Mouse (Mus musculus) hindbrain, embryonic 16.5 days (tissue): Measurements from ENCODE around the gene Mmp15. TPM values are rescaled to one million over a fixed set of nuclear protein-coding genes. Genes with fewer than 3 reads are reported as not detected.

Experiments
- ATAC-seq: fragments of 200-750 bp; cut with Nextera tagmentation; 2 replicates; pipeline ENCODE4 v1.8.0; 2017; ENCODE audit warnings: moderate TSS enrichment, moderate library complexity
- H3K27ac ChIP-seq: fragments of 300-500 bp; sonication (generic); 2 replicates; pipeline ENCODE4 v1.5.1; 2014; ENCODE audit warnings: low read depth, mild to moderate bottlenecking, control low read depth, low read length, moderate library complexity
- H3K27me3 ChIP-seq: fragments of 300-500 bp; sonication (generic); replicated peaks from 2 replicates; pipeline ENCODE4 v1.6.1; 2014; ENCODE audit warnings: low read length; ENCODE audit not compliant: control insufficient read depth, insufficient read depth
- H3K36me3 ChIP-seq: fragments of 300-500 bp; sonication (generic); 2 replicates; pipeline ENCODE4 v1.6.1; 2014; ENCODE audit warnings: mild to moderate bottlenecking, low read length, moderate library complexity, mixed read lengths; ENCODE audit not compliant: control insufficient read depth, insufficient read depth
- H3K4me1 ChIP-seq: fragments of 300-500 bp; sonication (generic); 2 replicates; pipeline ENCODE4 v1.6.1; 2014; ENCODE audit warnings: low read depth, low read length; ENCODE audit not compliant: control insufficient read depth, insufficient read depth
- H3K4me2 ChIP-seq: fragments of 300-500 bp; sonication (generic); 2 replicates; pipeline ENCODE4 v1.6.1; 2014; ENCODE audit warnings: mild to moderate bottlenecking, low read length, control low read depth, moderate library complexity
- H3K4me3 ChIP-seq: fragments of 300-500 bp; sonication (generic); 2 replicates; pipeline ENCODE4 v1.5.1; 2014; ENCODE audit warnings: mild to moderate bottlenecking, low read length, control low read depth, moderate library complexity
- H3K9ac ChIP-seq: fragments of 300-500 bp; sonication (generic); 2 replicates; pipeline ENCODE4 v1.6.1; 2014; ENCODE audit warnings: low read depth, mild to moderate bottlenecking, control low read depth, low read length, moderate library complexity
- H3K9me3 ChIP-seq: fragments of 300-500 bp; sonication (generic); 2 replicates; pipeline ENCODE4 v1.6.1; 2014; ENCODE audit warnings: mild to moderate bottlenecking, low read length, moderate library complexity; ENCODE audit not compliant: control insufficient read depth
- WGBS: fragments of 180-500 bp; shearing (Covaris S2); extraction: QIAGEN DNeasy Blood & Tissue Kit; methylation state at CpG from one replicate; pipeline ENCODE4 v1.1.7; 2014; 5-methylcytosine and 5-hydroxymethylcytosine counted together
- polyA plus RNA-seq: library from polyadenylated mRNA; unstranded; fragments of >200 nt; fragmentation: Nextera tagmentation; extraction: Ambion mirVana; gene quantifications from 2 replicates; pipeline ENCODE4 v1.2.1, GENCODE M21; 2015

The Mmp15 gene
- polyA plus RNA-seq, 1 experiment from 2014 or later, result 15.7 TPM

GRCm38 (mm10) chr8:95381595-95381994 is 29.5 kb downstream of the Mmp15 start:
- Histone ChIP-seq H3K27ac (no peak overlapping the region), H3K4me2 (no peak overlapping the region), H3K9ac (no peak overlapping the region), H3K9me3 (no peaks in the 10 kb centered on the region), H3K27me3 (no peaks in the 10 kb centered on the region), H3K4me1 (no peaks in the 10 kb centered on the region), H3K4me3 (no peak overlapping the region), H3K36me3 (no peaks in the 10 kb centered on the region)
- ATAC-seq, result no peak
- WGBS, result 78% methylated on average over 3 of the region's 3 CpGs

GRCm38 (mm10) chr8:95384501-95384900 is 32.4 kb downstream of the Mmp15 start:
- no peaks in the 10 kb centered on the region for H3K9me3 ChIP-seq
- no peaks in the 10 kb centered on the region for H3K4me1 ChIP-seq
- no peak overlapping the region for H3K27ac ChIP-seq
- no peaks in the 10 kb centered on the region for H3K27me3 ChIP-seq
- WGBS, result 89% methylated on average over 3 of the region's 3 CpGs
- H3K4me3 ChIP-seq, result no peak overlapping the region
- H3K4me2 ChIP-seq, result no peak overlapping the region
- ATAC-seq, result no peak
- no peak overlapping the region for H3K9ac ChIP-seq
- H3K36me3 ChIP-seq, result no peaks in the 10 kb centered on the region

GRCm38 (mm10) chr8:95386037-95386436 is 34.0 kb downstream of the Mmp15 start:
- H3K9me3 ChIP-seq, result no peaks in the 10 kb centered on the region
- WGBS, result 80% methylated on average over 5 of the region's 5 CpGs
- H3K4me2 ChIP-seq, result no peak overlapping the region
- no peaks in the 10 kb centered on the region for H3K4me1 ChIP-seq
- H3K27ac ChIP-seq, result no peak overlapping the region
- H3K27me3 ChIP-seq, result no peaks in the 10 kb centered on the region
- no peak overlapping the region for H3K9ac ChIP-seq
- ATAC-seq, result no peak
- H3K36me3 ChIP-seq, result no peaks in the 10 kb centered on the region
- no peak overlapping the region for H3K4me3 ChIP-seq

- Histone ChIP-seq H3K9ac (no peak overlapping the region), H3K4me1 (no peaks in the 10 kb centered on the region), H3K36me3 (no peaks in the 10 kb centered on the region), H3K27ac (no peak overlapping the region), H3K27me3 (no peaks in the 10 kb centered on the region), H3K9me3 (no peaks in the 10 kb centered on the region), H3K4me2 (no peak overlapping the region), H3K4me3 (no peak overlapping the region)
- 94% methylated on average over 10 of the region's 10 CpGs for WGBS
- no peak for ATAC-seq
These were observed 35.2 kb downstream of the Mmp15 start for GRCm38 (mm10) chr8:95387221-95387620.

- Histone ChIP-seq H3K27me3 (no peaks in the 10 kb centered on the region), H3K27ac (no peak overlapping the region), H3K4me2 (no peak overlapping the region), H3K9me3 (no peaks in the 10 kb centered on the region), H3K9ac (no peak overlapping the region), H3K36me3 (no peaks in the 10 kb centered on the region), H3K4me3 (no peak overlapping the region), H3K4me1 (no peaks in the 10 kb centered on the region)
- WGBS, result 76% methylated on average over 7 of the region's 7 CpGs
- ATAC-seq, result no peak
These were observed 35.9 kb downstream of the Mmp15 start for GRCm38 (mm10) chr8:95387936-95388335.

- no peak overlapping the region for H3K4me3 ChIP-seq
- no peaks in the 10 kb centered on the region for H3K36me3 ChIP-seq
- no peaks in the 10 kb centered on the region for H3K9me3 ChIP-seq
- H3K27ac ChIP-seq, result no peak overlapping the region
- no peaks in the 10 kb centered on the region for H3K4me1 ChIP-seq
- no peaks in the 10 kb centered on the region for H3K27me3 ChIP-seq
- no peak overlapping the region for H3K4me2 ChIP-seq
- no peak for ATAC-seq
- 65% methylated on average over 4 of the region's 4 CpGs for WGBS
- H3K9ac ChIP-seq, result no peak overlapping the region
These were observed 38.2 kb downstream of the Mmp15 start for GRCm38 (mm10) chr8:95390312-95390711.

- Histone ChIP-seq H3K36me3 (no peaks in the 10 kb centered on the region), H3K4me3 (no peak overlapping the region), H3K4me1 (no peaks in the 10 kb centered on the region), H3K27ac (no peak overlapping the region), H3K9ac (no peak overlapping the region), H3K9me3 (no peaks in the 10 kb centered on the region), H3K4me2 (no peak overlapping the region), H3K27me3 (no peaks in the 10 kb centered on the region)
- WGBS, result 80% methylated on average over 7 of the region's 7 CpGs
- no peak for ATAC-seq
These were observed 39.0 kb downstream of the Mmp15 start for GRCm38 (mm10) chr8:95391101-95391500.

- Histone ChIP-seq H3K4me2 (no peak overlapping the region), H3K27me3 (no peaks in the 10 kb centered on the region), H3K27ac (no peak overlapping the region), H3K4me3 (no peak overlapping the region), H3K9me3 (no peaks in the 10 kb centered on the region), H3K36me3 (no peaks in the 10 kb centered on the region), H3K9ac (no peak overlapping the region), H3K4me1 (no peaks in the 10 kb centered on the region)
- no peak for ATAC-seq
- WGBS, result 79% methylated on average over 5 of the region's 5 CpGs
These were observed 40.5 kb downstream of the Mmp15 start for GRCm38 (mm10) chr8:95392604-95393003.

GRCm38 (mm10) chr8:95395186-95395918 is 43.3 kb downstream of the Mmp15 start:
- ATAC-seq, result no peak
- WGBS, result 44% methylated on average over 8 of the region's 8 CpGs
- H3K9ac ChIP-seq, result no peak overlapping the region
- no peaks in the 10 kb centered on the region for H3K27me3 ChIP-seq
- no peaks in the 10 kb centered on the region for H3K9me3 ChIP-seq
- no peak overlapping the region for H3K27ac ChIP-seq
- no peaks in the 10 kb centered on the region for H3K4me1 ChIP-seq
- no peaks in the 10 kb centered on the region for H3K36me3 ChIP-seq
- no peak overlapping the region for H3K4me2 ChIP-seq
- no peak overlapping the region for H3K4me3 ChIP-seq
